Mouse (Mus musculus) intestine, embryonic 14.5 days (tissue): ENCODE data around the gene Ifitm10. TPM values are rescaled to one million over a fixed set of nuclear protein-coding genes. Genes with fewer than 3 reads are reported as not detected.

ENCODE experiments used
- ATAC-seq: fragments of 200-750 bp; cut with Nextera tagmentation; replicated peaks from 2 replicates; pipeline ENCODE4 v1.8.0; 2017; ENCODE audit warnings: low read depth, moderate number of reproducible peaks, moderate TSS enrichment, moderate library complexity; ENCODE audit not compliant: low FRiP score, low TSS enrichment
- DNase-seq: peaks from one replicate; pipeline ENCODE4 v3.0.0-alpha.2; 2018; ENCODE audit warnings: low spot score
- H3K27ac ChIP-seq: fragments of 300-500 bp; sonication (generic); 2 replicates; pipeline ENCODE4 v1.5.1; 2014; ENCODE audit warnings: low read depth, mild to moderate bottlenecking, control low read depth
- H3K27me3 ChIP-seq: fragments of 300-500 bp; sonication (generic); replicated peaks from 2 replicates; pipeline ENCODE4 v1.6.1; 2014; ENCODE audit warnings: low read length, control low read depth; ENCODE audit not compliant: control insufficient read depth, insufficient read depth
- H3K36me3 ChIP-seq: fragments of 300-500 bp; sonication (generic); 2 replicates; pipeline ENCODE4 v1.6.1; 2014; ENCODE audit warnings: low read length, control low read depth; ENCODE audit not compliant: control insufficient read depth, insufficient read depth
- H3K4me1 ChIP-seq: fragments of 300-500 bp; sonication (generic); replicated peaks from 2 replicates; pipeline ENCODE4 v1.6.1; 2014; ENCODE audit warnings: low read length, control low read depth, mixed read lengths; ENCODE audit not compliant: control insufficient read depth, insufficient read depth
- H3K4me2 ChIP-seq: fragments of 300-500 bp; sonication (generic); 2 replicates; pipeline ENCODE4 v1.6.1; 2014; ENCODE audit warnings: low read length
- H3K4me3 ChIP-seq: fragments of 300-500 bp; sonication (generic); 2 replicates; pipeline ENCODE4 v1.5.1; 2014; ENCODE audit warnings: low read depth, low read length, control low read depth, mixed read lengths
- H3K9ac ChIP-seq: fragments of 300-500 bp; sonication (generic); 2 replicates; pipeline ENCODE4 v1.6.1; 2014; ENCODE audit warnings: mild to moderate bottlenecking, low read length
- H3K9me3 ChIP-seq: fragments of 300-500 bp; sonication (generic); 2 replicates; pipeline ENCODE4 v1.6.1; 2016; ENCODE audit warnings: low read length, control low read depth; ENCODE audit not compliant: control insufficient read depth
- WGBS: fragments of 180-500 bp; shearing (Covaris S2); extraction: QIAGEN DNeasy Blood & Tissue Kit; methylation state at CpG from one replicate; pipeline ENCODE4 v1.1.7; 2014; 5-methylcytosine and 5-hydroxymethylcytosine counted together
- polyA plus RNA-seq: library from polyadenylated mRNA; unstranded; fragments of >200 nt; fragmentation: Nextera tagmentation; extraction: Ambion mirVana; gene quantifications from 2 replicates; pipeline ENCODE4 v1.2.1, GENCODE M21; 2014

Ifitm10 gene
- polyA plus RNA-seq, 1 experiment from 2014 or later, result 1.7 TPM

DNA sequence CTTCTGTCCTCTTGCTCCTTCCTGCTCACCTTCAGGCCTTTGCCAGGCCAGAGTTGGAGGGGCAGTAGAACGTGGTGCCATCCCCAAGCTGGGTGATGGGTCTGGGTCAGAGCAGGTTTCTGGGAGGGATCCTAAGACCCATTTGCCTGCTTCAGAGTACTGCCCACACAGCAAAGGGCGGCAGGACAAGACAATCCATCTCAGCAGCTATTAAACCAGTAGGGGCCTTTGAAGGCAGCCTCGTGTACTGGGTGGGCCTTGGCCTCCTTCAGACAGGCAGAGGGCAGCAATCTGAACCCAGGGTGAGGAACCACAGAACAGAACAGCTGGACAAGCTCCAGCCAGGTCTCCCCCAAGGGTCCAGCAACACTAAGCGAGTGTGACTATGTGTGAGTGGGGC lies 2.5 kb upstream of the Ifitm10 start:
- ATAC-seq (no peak), DNase-seq (no peak)
- H3K27ac ChIP-seq, result no peak overlapping the region
- peaks cover 57% of the 10 kb centered on the region for H3K36me3 ChIP-seq
- H3K9me3 ChIP-seq, result no peaks in the 10 kb centered on the region
- no peak overlapping the region for H3K4me3 ChIP-seq
- 79% methylated on average over 4 of the region's 4 CpGs for whole genome bisulfite sequencing
- no peak overlapping the region for H3K4me2 ChIP-seq
- no peak overlapping the region for H3K9ac ChIP-seq
- H3K27me3 ChIP-seq, result peaks cover 21% of the 10 kb centered on the region
- H3K4me1 ChIP-seq, result peaks cover 4% of the 10 kb centered on the region; the same call in 1 of the 2 replicates

DNA sequence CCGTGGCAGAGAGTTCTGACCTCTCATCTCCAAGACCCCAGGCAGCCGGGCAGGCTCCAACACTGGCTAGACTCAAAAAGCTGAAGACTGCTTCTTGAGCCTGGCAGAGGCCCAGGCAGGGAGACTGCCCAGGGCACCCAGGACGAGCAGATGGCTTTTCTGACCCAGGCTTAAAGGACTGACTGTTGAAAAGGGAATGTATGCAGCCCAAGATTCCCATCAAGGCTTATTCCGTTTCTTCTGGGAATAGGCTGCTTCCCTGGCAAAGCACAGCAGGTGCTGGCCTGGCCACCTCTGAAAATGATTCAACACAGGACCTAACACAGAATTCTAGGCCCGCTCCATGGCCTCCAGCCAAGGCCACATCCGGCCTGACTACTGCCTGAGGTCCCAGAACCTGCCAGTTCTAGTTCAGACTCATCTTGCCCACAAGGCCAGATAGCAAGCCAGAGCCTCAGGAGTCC lies 1.7 kb upstream of the Ifitm10 start:
- Histone ChIP-seq H3K9ac (no peak overlapping the region), H3K27ac (no peak overlapping the region), H3K9me3 (no peaks in the 10 kb centered on the region), H3K4me3 (no peak overlapping the region), H3K4me2 (no peak overlapping the region), H3K36me3 (peaks cover 49% of the 10 kb centered on the region), H3K27me3 (peaks cover 29% of the 10 kb centered on the region), H3K4me1 (peaks cover 4% of the 10 kb centered on the region; the same call in 1 of the 2 replicates)
- ATAC-seq (no peak), DNase-seq (no peak)
- WGBS, result 79% methylated on average over 6 of the region's 6 CpGs

DNA sequence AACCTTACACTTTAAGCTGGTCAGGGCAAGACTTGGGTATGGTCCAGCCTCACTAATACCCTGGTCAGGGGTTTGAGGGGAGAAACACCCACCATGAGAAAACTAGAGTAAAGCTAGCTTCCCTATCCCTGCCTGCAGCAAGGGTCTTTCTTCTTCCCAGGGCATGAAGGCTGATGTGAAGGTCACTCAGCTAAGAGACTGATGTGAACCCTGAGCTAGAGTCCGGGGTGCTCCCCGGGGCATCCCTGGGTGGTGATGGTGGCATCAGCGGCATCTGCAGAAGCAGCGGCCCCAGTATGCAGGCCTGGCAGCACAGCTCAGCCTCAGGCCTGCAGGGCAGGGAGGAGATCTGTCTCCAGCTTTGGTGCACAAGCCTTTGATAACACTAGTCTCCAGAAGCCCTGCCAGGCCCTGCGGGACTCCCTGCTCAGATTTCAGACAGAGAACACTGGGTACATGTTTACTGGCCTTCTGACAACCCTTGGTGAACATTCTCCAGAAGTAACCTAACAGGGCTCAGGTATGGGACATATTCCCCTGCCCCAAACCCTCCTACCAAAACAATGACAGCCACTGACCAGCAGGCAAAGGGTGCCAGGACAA lies 961 bp upstream of the Ifitm10 start:
- Histone ChIP-seq H3K27ac (no peak overlapping the region), H3K9ac (no peak overlapping the region), H3K36me3 (peaks cover 41% of the 10 kb centered on the region), H3K27me3 (peaks cover 32% of the 10 kb centered on the region), H3K4me2 (no peak overlapping the region), H3K4me1 (peaks cover 4% of the 10 kb centered on the region; the same call in 1 of the 2 replicates), H3K4me3 (no peak overlapping the region), H3K9me3 (no peaks in the 10 kb centered on the region)
- DNase-seq (no peak), ATAC-seq (no peak)
- 82% methylated on average over 5 of the region's 5 CpGs for WGBS

DNA sequence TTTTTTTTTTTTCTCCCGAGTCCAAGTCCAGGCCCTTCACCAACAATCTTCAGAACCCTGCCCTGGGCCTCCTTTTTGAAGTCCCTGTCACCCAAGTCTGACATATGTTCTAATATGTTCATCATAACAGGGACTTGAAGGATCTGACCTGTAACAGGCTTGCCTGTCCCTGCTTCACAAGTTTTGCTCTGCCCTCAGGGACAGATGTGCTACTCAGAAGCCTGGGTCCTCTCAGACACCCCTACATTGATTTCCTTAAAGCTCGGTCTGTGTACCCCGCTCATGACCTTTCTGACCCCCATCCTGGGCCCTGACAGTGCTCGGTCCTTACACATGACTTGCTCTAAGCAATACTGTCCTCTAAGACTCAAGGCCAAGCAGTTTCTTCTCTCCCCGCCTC lies 514 bp downstream of the Ifitm10 start:
- H3K27me3 ChIP-seq, result peaks cover 32% of the 10 kb centered on the region
- no peaks in the 10 kb centered on the region for H3K9me3 ChIP-seq
- peaks cover 27% of the 10 kb centered on the region for H3K36me3 ChIP-seq
- peaks cover 4% of the 10 kb centered on the region; the same call in 1 of the 2 replicates for H3K4me1 ChIP-seq
- H3K9ac ChIP-seq, result no peak overlapping the region
- H3K4me3 ChIP-seq, result no peak overlapping the region
- H3K27ac ChIP-seq, result no peak overlapping the region
- 74% methylated on average over 5 of the region's 5 CpGs for WGBS
- ATAC-seq, result no peak
- H3K4me2 ChIP-seq, result no peak overlapping the region
- DNase-seq, result no peak

DNA sequence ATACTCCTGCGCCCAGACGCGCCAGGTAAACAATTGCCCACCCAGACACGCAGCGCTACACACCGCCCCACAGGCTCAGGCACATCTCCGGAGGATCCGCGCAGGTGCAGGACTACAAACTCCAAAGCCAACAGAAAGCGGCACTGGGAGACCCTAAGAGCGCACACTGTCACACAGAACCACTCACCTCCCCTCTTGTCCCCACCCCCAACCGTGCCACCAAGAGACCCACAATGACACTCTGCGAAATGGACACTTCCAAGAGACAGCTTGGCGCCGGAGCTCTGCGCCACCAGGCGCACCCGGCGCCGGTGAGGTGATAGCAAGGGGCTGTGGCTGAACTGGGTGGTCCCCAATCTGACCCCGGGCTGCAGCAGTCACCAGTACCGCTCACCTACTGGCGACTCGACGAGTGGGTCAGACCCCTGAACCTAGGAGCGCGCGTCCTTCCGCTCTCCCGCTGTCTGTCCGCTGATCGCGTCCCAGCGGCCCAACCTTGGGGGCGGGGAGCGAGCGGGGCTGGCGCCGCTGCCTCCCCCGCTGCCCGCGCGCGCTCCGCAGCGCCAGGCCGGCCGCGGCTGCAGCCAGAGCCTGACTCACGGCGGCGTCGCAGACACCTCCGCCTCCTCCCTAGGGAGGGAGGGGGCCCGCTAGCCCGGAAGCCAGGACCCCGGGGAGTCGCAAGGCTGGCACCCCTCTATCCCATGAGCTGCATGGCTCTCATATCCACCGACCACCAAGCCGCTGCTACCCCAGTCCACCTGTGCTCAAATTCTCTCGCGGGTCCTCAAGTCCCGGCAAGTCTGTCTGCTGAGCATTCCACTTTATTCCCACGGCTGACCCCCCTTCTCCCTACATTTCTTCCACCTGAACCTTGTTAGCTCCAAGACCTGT lies 1.5 kb downstream of the Ifitm10 start:
- Histone ChIP-seq H3K4me1 (peaks cover 4% of the 10 kb centered on the region; the same call in 1 of the 2 replicates), H3K9ac (0 out of 2 replicates have a peak overlapping the region, but pooled peaks have one; percentile 3), H3K4me3 (peak overlapping the region; percentile 43), H3K4me2 (peak overlapping the region; percentile 73), H3K27ac (no peak overlapping the region), H3K27me3 (peaks cover 32% of the 10 kb centered on the region), H3K9me3 (no peaks in the 10 kb centered on the region), H3K36me3 (peaks cover 18% of the 10 kb centered on the region)
- DNase-seq (peak; percentile 64), ATAC-seq (no peak)
- 2% methylated on average over 48 of the region's 64 CpGs for WGBS

DNA sequence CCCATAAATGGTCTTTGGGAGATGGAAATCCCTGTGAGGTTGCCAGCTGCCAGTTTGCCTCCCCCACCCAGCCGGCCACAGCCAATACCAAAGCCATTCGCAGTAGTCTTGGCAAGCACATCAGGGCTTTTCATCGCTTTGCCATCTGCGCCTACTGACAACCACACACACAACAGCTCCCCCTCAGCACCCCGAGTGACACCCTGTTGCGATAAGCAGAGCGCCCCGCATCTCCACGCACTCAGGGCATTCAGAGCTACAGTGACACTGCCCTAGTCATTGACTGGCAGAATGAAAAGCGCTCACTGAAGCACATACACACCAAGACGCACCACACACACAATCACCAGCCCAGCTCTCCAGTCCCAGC lies 2.2 kb downstream of the Ifitm10 start:
- Histone ChIP-seq H3K4me1 (peaks cover 4% of the 10 kb centered on the region; the same call in 1 of the 2 replicates), H3K4me2 (peak overlapping the region; percentile 73), H3K4me3 (peak overlapping the region; percentile 43), H3K36me3 (peaks cover 11% of the 10 kb centered on the region), H3K9ac (no peak overlapping the region), H3K27me3 (peaks cover 32% of the 10 kb centered on the region), H3K27ac (no peak overlapping the region), H3K9me3 (no peaks in the 10 kb centered on the region)
- ATAC-seq (no peak), DNase-seq (peak; percentile 56)
- 35% methylated on average over 11 of the region's 11 CpGs for WGBS

DNA sequence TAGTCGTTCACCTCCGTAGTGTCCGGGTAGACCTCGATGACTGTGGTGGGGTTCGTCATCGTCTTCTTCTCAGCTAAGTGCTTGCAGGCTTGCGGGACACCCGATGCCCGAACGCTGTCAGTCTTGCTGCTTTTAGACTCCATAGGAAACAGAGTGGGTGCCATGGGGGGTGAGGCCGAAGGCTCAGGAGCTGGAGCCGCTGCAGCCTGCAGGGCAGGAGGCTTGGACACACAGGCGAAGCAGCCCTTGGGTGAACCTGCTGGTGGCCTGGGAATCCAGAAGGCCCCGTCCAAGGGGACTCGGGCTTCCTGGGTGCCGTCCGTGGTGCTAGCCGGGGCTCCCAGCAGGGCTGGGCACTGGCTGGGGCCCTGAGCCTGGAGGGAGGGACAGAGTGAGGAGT lies 2.6 kb downstream of the Ifitm10 start:
- peaks cover 4% of the 10 kb centered on the region; the same call in 1 of the 2 replicates for H3K4me1 ChIP-seq
- DNase-seq (no peak), ATAC-seq (no peak)
- no peak overlapping the region for H3K9ac ChIP-seq
- H3K4me2 ChIP-seq, result no peak overlapping the region
- no peak overlapping the region for H3K27ac ChIP-seq
- no peak overlapping the region for H3K4me3 ChIP-seq
- H3K36me3 ChIP-seq, result peaks cover 7% of the 10 kb centered on the region
- H3K9me3 ChIP-seq, result no peaks in the 10 kb centered on the region
- WGBS, result 81% methylated on average over 18 of the region's 18 CpGs
- H3K27me3 ChIP-seq, result peaks cover 32% of the 10 kb centered on the region

DNA sequence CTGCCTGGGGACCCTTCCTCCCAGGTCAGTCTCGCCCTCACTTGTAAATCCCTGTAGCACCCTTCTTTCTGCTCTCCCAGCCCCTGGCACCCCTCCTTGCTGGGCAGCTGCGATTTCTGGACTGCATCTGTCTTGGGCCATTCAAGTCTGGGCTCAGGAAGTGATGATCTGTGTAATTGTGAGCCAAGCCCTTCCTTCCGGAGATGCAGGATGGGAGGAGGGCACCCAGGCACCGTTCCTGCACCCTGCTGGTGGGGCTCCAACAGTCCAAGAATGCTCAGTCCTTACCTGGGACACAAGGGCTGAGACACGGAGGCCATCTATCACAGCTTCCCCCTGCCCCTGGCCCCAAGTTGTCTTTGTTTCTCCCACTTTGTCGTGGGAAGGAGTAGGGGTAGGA lies 3.7 kb downstream of the Ifitm10 start:
- no peaks in the 10 kb centered on the region for H3K36me3 ChIP-seq
- H3K27ac ChIP-seq, result no peak overlapping the region
- no peak overlapping the region for H3K4me2 ChIP-seq
- H3K27me3 ChIP-seq, result peaks cover 32% of the 10 kb centered on the region
- DNase-seq (no peak), ATAC-seq (no peak)
- H3K4me3 ChIP-seq, result no peak overlapping the region
- H3K9me3 ChIP-seq, result no peaks in the 10 kb centered on the region
- peaks cover 4% of the 10 kb centered on the region; the same call in 1 of the 2 replicates for H3K4me1 ChIP-seq
- 62% methylated on average over 6 of the region's 6 CpGs for WGBS
- no peak overlapping the region for H3K9ac ChIP-seq
